Mouse (Mus musculus) myocyte (in vitro differentiated cells): ENCODE data around the gene Neurog1.

Experiments used
- CEBPB ChIP-seq: IDR thresholded peaks from 2 replicates; pipeline ENCODE4 v1.6.1; 2011; ENCODE audit warnings: mild to moderate bottlenecking, moderate library complexity; ENCODE audit not compliant: poor library complexity, insufficient read depth, severe bottlenecking
- E2F4 ChIP-seq: IDR thresholded peaks from one replicate; pipeline ENCODE4 v1.6.1; 2011; ENCODE audit warnings: mild to moderate bottlenecking, control low read depth, moderate library complexity; ENCODE audit not compliant: insufficient read depth
- MAX ChIP-seq: IDR thresholded peaks from one replicate; pipeline ENCODE4 v1.6.1; 2011; ENCODE audit warnings: low read depth, mild to moderate bottlenecking, control low read depth
- MYOD1 ChIP-seq, 3 experiments: IDR thresholded peaks; one replicate each; pipeline ENCODE4 v1.6.1; 2011; ENCODE audit warnings: control low read depth in 2 of 3, low read depth in 2 of 3, mild to moderate bottlenecking in 2 of 3, moderate library complexity in 1 of 3; ENCODE audit not compliant: insufficient read length in 2 of 3, control insufficient read depth in 1 of 3
- MYOG ChIP-seq, 3 experiments: IDR thresholded peaks; one replicate each; pipeline ENCODE4 v1.6.1; 2011; ENCODE audit warnings: control low read depth in 2 of 3, low read depth in 2 of 3, mild to moderate bottlenecking in 2 of 3; ENCODE audit not compliant: insufficient read length in 2 of 3, control insufficient read depth in 1 of 3, insufficient read depth in 1 of 3
- POLR2A ChIP-seq: IDR thresholded peaks from one replicate; pipeline ENCODE4 v1.6.1; 2011; ENCODE audit warnings: low read depth, mild to moderate bottlenecking, control low read depth, moderate library complexity; ENCODE audit not compliant: insufficient read length
- POLR2AphosphoS2 ChIP-seq: IDR thresholded peaks from one replicate; pipeline ENCODE4 v1.6.1; 2011; ENCODE audit warnings: low read depth, control low read depth; ENCODE audit not compliant: insufficient read length
- REST ChIP-seq: IDR thresholded peaks from one replicate; pipeline ENCODE4 v1.6.1; 2011; ENCODE audit warnings: mild to moderate bottlenecking, control low read depth, moderate library complexity; ENCODE audit not compliant: insufficient read depth, insufficient read length
- SRF ChIP-seq: IDR thresholded peaks from one replicate; pipeline ENCODE4 v1.6.1; 2011; ENCODE audit warnings: low read depth; ENCODE audit not compliant: control insufficient read depth, insufficient read length
- TCF12 ChIP-seq: IDR thresholded peaks from one replicate; pipeline ENCODE4 v1.6.1; 2011; ENCODE audit warnings: mild to moderate bottlenecking, control low read depth; ENCODE audit not compliant: poor library complexity, insufficient read depth, severe bottlenecking
- TCF3 ChIP-seq: IDR thresholded peaks from one replicate; pipeline ENCODE4 v1.6.1; 2011; ENCODE audit warnings: low read depth, control low read depth; ENCODE audit not compliant: insufficient read length
- USF1 ChIP-seq: IDR thresholded peaks from one replicate; pipeline ENCODE4 v1.6.1; 2011; ENCODE audit warnings: low read depth, mild to moderate bottlenecking, control low read depth, moderate library complexity

GRCm38 (mm10) chr13:56237905-56238304 is 14.1 kb downstream of the Neurog1 start:
- no peak for TF ChIP-seq POLR2A
- TF ChIP-seq MAX, result no peak
- TF ChIP-seq POLR2AphosphoS2, result no peak
- no peak for TF ChIP-seq MYOG (IDR thresholded peaks at IDR 0.05; ENCODE audit: control insufficient read depth in 1 of 3, insufficient read depth in 1 of 3, insufficient read length in 2 of 3, low read depth in 2 of 3)
- no peak for TF ChIP-seq CEBPB
- no peak for TF ChIP-seq USF1
- TF ChIP-seq TCF3, result no peak
- TF ChIP-seq MYOD1 (IDR thresholded peaks at IDR 0.05; ENCODE audit: control insufficient read depth in 1 of 3, insufficient read length in 2 of 3, low read depth in 2 of 3), result no peak
- no peak for TF ChIP-seq SRF
- no peak for TF ChIP-seq TCF12
- TF ChIP-seq E2F4, result no peak
- TF ChIP-seq REST, result no peak
